Mouse (Mus musculus): ENCODE data around the gene Ccdc190.

- peak; percentile 69 to 85 (median 75) for TF ChIP-seq CTCF (IDR thresholded peaks at IDR 0.05 in 2 of 3, conservative IDR thresholded peaks at IDR 0.05 in 1 of 3; ENCODE audit: control insufficient read depth in 1 of 3, insufficient read depth in 1 of 3, low read depth in 2 of 3, low read length in 3 of 3, poor library complexity in 1 of 3, severe bottlenecking in 1 of 3)
- no peak for TF ChIP-seq POLR2AphosphoS2 (IDR thresholded peaks at IDR 0.05; ENCODE audit: low read length)
These were observed 10.4 kb upstream of the Ccdc190 start for GRCm38 (mm10) chr1:169917998-169918397.

Measured in MEL (cell line).